Mouse (Mus musculus): ENCODE results near the gene Krtap3-3.
A peak's percentile ranks its signal among the peaks of the same experiment; 100 is the strongest.
"Not testable (repeated sequence)": the region's sequence is repeated elsewhere in the genome, so short reads cannot be mapped to it uniquely, and the experiment has no call there.

The Krtap3-3 gene

GRCm38 (mm10) chr11:99550765-99551164 is at the start of gene Krtap3-3:
TSS of gene Krtap3-3 (minus strand) at chr11:99550865.
- DNase-seq (ENCODE audit: low spot score), result no peak

DNA sequence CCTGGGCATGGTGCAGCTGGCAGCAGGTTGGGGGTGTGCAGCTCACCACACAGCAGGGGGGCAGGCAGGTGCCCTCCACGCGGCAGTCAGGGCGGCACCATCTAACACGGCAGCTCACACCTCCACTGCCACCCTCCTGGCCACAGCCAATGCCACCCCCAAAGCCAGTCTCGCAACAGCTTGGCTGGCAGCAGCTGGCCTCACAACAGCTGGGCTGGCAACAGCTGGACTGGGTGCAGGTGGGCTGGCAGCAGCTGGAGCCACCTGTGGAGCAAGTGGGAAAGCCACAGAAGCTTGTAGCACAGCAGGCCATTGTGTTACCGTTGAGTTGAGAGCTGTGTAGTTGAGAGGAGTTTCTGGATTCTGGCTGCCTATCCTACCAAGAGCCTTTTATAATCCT is 47.1 kb upstream of the Krtap3-3 start, which contains the start of gene Krtap9-3:
Gene Krtap9-3, minus strand, starts transcription at position 364 of the 400 bp plus-strand sequence.
- not testable (repeated sequence) for DNase-seq (ENCODE audit: low spot score)

DNA sequence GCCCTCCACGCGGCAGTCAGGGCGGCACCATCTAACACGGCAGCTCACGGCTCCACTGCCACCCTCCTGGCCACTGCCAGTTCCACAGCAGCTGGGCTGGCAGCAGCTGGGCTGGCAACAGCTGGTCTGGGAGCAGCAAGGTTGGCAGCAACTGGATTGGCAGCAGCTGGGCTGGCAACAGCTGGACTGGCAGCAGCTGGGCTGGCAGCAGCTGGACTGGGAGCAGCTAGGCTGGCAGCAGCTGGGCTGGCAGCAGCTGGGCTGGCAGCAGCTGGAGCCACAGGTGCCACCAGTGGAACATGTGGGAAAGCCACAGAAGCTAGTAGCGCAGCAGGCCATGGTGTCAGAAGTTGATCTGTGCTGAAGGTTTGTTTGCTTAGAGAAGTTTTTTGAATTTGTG is 40.3 kb upstream of the Krtap3-3 start, which contains the start of gene Krtap1-3:
Gene Krtap1-3, minus strand, starts transcription at position 359 of the 400 bp plus-strand sequence.
- peak; percentile 10 for DNase-seq (ENCODE audit: low spot score)

- DNase-seq (ENCODE audit: low spot score), result no peak
These were observed 34.4 kb upstream of the Krtap3-3 start for GRCm38 (mm10) chr11:99585096-99585495.

DNA sequence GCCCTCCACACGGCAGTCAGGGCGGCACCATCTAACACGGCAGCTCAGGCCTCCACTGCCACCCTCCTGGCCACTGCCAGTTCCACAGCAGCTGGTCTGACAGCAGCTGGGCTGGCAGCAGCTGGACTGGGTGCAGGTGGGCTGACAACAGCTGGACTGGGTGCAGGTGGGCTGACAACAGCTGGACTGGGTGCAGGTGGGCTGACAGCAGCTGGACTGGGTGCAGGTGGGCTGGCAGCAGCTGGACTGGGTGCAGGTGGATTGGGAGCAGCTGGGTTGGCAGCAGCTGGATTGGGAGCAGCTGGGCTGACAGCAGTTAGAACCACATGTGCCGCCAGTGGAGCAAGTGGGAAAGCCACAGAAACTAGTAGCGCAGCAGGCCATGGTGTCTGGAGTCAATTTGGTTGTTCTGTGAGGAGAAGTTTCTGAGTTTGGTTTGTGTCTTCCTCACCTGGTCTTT is 32.6 kb upstream of the Krtap3-3 start, which contains the start of gene Krtap1-4:
Gene Krtap1-4, minus strand, starts transcription at position 410 of the 460 bp plus-strand sequence.
- DNase-seq (ENCODE audit: low spot score), result no peak

- no peak for DNase-seq (ENCODE audit: low spot score)
These were observed 30.9 kb upstream of the Krtap3-3 start for GRCm38 (mm10) chr11:99581564-99581963.

- DNase-seq (ENCODE audit: low spot score), result no peak
These were observed 30.4 kb upstream of the Krtap3-3 start for GRCm38 (mm10) chr11:99581051-99581450.

GRCm38 (mm10) chr11:99580636-99581035 is 30.0 kb upstream of the Krtap3-3 start, which contains the start of gene Krtap1-5:
TSS of gene Krtap1-5 (minus strand) at chr11:99581016.
- DNase-seq (ENCODE audit: low spot score), result no peak

GRCm38 (mm10) chr11:99574106-99574505 is 23.4 kb upstream of the Krtap3-3 start:
- peak; percentile 40 for DNase-seq (ENCODE audit: low spot score)

GRCm38 (mm10) chr11:99573164-99573563 is 22.5 kb upstream of the Krtap3-3 start:
- DNase-seq (ENCODE audit: low spot score), result no peak

- DNase-seq (ENCODE audit: low spot score), result no peak
These were observed 15.9 kb upstream of the Krtap3-3 start, which contains the start of gene Krtap3-1 for GRCm38 (mm10) chr11:99566530-99566929. TSS of gene Krtap3-1 (minus strand) at chr11:99566630.

- DNase-seq (ENCODE audit: low spot score), result no peak
These were observed 11.9 kb upstream of the Krtap3-3 start for GRCm38 (mm10) chr11:99562580-99562979.

- DNase-seq (ENCODE audit: low spot score), result no peak
These were observed 8.7 kb upstream of the Krtap3-3 start, which contains the start of gene Gm11939 for GRCm38 (mm10) chr11:99559366-99559765. TSS of gene Gm11939 (minus strand) at chr11:99559466.

DNA sequence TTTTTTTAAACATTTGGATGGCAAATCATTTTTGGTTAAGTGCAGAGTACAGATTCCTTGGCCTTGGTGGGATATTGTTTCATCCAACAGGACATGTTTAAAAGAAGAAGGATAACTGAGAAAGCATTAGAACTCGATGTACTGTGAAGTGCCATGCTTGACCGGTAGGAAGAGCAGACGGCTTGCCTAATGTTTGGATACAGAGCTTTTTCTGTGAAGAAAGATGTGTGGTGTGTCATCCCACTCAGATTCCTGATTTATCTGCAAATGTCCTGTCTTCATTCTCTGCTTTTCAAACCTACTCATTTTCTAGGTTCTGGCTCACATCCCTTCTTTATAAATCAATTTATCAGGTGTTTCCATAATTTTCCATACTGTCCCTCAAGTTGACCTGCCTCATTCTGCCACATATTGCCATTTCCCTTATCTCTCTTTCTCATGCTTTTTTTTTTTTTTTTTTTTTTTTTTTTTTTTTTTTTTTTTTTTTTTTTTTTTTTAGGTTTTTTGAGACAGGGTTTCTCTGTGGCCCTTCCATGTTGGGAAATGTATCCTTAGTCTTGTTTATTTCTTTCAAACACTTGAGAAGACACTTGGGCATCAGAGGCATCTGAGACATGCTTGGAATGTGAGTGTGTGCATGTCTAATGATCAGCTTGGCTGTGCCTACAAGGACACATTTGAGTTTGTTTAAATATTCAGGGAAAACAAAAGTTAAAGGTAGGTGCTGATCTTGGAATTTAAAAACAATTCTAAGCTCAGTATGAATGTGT is 7.5 kb upstream of the Krtap3-3 start:
- no peak for DNase-seq (ENCODE audit: low spot score)

- no peak for DNase-seq (ENCODE audit: low spot score)
These were observed 6.1 kb upstream of the Krtap3-3 start, which contains the start of gene Krtap3-2 for GRCm38 (mm10) chr11:99556753-99557152. TSS of gene Krtap3-2 (minus strand) at chr11:99556853.

- DNase-seq (ENCODE audit: low spot score), result no peak
These were observed 5.5 kb upstream of the Krtap3-3 start for GRCm38 (mm10) chr11:99556195-99556594.

- no peak for DNase-seq (ENCODE audit: low spot score)
These were observed 2.8 kb downstream of the Krtap3-3 start for GRCm38 (mm10) chr11:99547892-99548291.

DNA sequence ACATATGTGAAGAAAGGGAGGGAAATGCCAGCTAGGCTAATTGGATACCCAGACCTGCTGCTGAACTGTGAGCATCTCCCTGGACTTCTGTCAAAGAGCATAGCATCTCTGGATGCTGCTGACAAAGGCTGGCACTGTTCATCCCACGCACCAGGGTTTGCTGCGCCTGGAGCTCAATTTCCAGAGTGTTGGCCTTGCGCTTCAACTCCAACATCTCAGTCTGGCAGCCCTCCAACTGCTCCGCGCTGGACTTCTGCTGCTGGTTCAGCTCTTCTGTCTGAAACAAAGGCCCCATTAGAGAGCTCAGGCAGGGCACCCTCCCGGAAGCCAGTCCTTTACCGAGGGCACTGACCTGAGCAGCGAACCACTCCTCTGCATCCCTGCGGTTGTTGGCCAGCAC is 10.9 kb downstream of the Krtap3-3 start:
- DNase-seq (ENCODE audit: low spot score), result no peak

DNA sequence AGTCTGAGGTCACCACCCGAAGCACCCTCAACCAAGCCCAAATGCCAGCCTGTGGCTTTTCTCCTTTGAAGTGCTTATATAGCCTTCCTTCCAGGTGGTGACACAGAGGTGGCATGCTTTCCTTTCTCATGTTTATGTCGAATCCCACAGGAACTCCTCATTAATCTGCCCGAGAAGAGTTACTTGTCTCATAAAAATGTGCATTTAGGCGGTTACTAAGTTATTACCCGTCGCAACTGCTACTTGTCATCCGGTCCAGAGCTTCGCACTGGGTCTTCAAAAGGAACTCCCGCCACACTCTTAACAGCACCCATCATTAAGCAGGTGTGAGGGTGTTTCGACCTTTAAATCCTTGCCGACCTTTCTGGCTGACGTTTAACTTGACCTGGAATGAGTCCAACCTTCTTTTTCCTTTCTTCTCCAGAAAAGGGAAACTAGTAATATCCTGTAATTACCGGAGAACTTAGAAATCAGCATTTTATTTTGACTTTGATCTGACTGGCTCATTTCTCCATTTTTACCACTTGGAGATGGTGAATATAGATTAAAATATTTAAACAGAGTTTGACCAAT is 29.3 kb downstream of the Krtap3-3 start, which contains the start of gene Krt39:
Gene Krt39, minus strand, starts transcription at position 51 of the 573 bp plus-strand sequence.
- DNase-seq (ENCODE audit: low spot score), result no peak

GRCm38 (mm10) chr11:99514098-99514497 is 36.6 kb downstream of the Krtap3-3 start:
- DNase-seq (ENCODE audit: low spot score), result no peak
